Mouse (Mus musculus) olfactory bulb, adult 2 months (tissue): ENCODE measurements at regions not wholly inside any gene's neighbourhood (a gene's known extent, or its start where the extent isn't known, plus 50 kb on each side); places are given as distances from the start of the nearest gene placed in this dataset.

ENCODE experiments used
- CTCF ChIP-seq: fragments of 200-500 bp; IDR thresholded peaks from 2 replicates; pipeline ENCODE4 v1.5.1; 2012; ENCODE audit warnings: low read depth, mild to moderate bottlenecking, low read length, moderate library complexity; ENCODE audit not compliant: insufficient read depth
- POLR2A ChIP-seq: fragments of 200-500 bp; IDR thresholded peaks from 2 replicates; pipeline ENCODE4 v1.6.1; 2012; ENCODE audit warnings: mild to moderate bottlenecking, low read depth, low read length, moderate library complexity; ENCODE audit not compliant: insufficient read depth

- TF ChIP-seq POLR2A = no peak
- no peak for TF ChIP-seq CTCF
Measured at GRCm38 (mm10) chr2:146722351-146723025, 133.2 kb upstream of the Kiz start.
